Mouse (Mus musculus): ENCODE data around the gene Epb42.
"Not testable (repeated sequence)": the region's sequence is repeated elsewhere in the genome, so short reads cannot be mapped to it uniquely, and the experiment has no call there.

- not testable (repeated sequence) for TF ChIP-seq CTCF (IDR thresholded peaks at IDR 0.05; ENCODE audit: extremely low read depth, insufficient read depth, insufficient read length, insufficient replicate concordance); POLR2A (IDR thresholded peaks at IDR 0.05; ENCODE audit: low read depth, low read length)
Measured at GRCm38 (mm10) chr2:120972257-120972656, 64.6 kb downstream of the Epb42 start.
